9 mouse cellular contexts compared by ENCODE assay signal in genomic region chr8:87655946-87656345, GRCm38 (mm10).
DNase-seq lines count a peak whose midpoint lies in the region; ATAC-seq lines count a peak whose summit lies in the region.
"Had no signal": no experiment of that assay in that cellular context is flagged by ENCODE, and none has a peak within 500 bp of the region (broad histone marks: within the 10 kb centered on the region; RNA-seq: fewer than 3 reads in every experiment).

No protein-coding gene starts in this region.

- H3K9ac ChIP-seq in heart, embryonic 13.5 days: no peak overlapping the region
- H3K9ac ChIP-seq in neural tube, embryonic 13.5 days: no peak overlapping the region
- H3K9ac ChIP-seq in limb, embryonic 13.5 days: no peak overlapping the region
- H3K9ac ChIP-seq: liver, embryonic 15.5 days had no signal

- H3K4me2 ChIP-seq in heart, embryonic 13.5 days: peak overlapping the region; percentile 78
- H3K4me2 ChIP-seq in neural tube, embryonic 13.5 days: peak overlapping the region; percentile 56
- peak overlapping the region; percentile 77; the same call in 1 of the 2 replicates for H3K4me2 ChIP-seq in limb, embryonic 13.5 days (replicated peaks)

- intact Hi-C loops in heart, postnatal 10 days (cut with DNase I): no loop called here

- H3K27ac ChIP-seq in heart, embryonic 13.5 days (replicated peaks): no peak overlapping the region
- no peak overlapping the region for H3K27ac ChIP-seq in neural tube, embryonic 13.5 days (replicated peaks)
- H3K27ac ChIP-seq in limb, embryonic 13.5 days: no peak overlapping the region
- H3K27ac ChIP-seq: liver, embryonic 15.5 days had no signal

- 76% methylated on average over 9 of the region's 9 CpGs for WGBS in heart, embryonic 13.5 days
- WGBS in neural tube, embryonic 13.5 days: 77% methylated on average over 9 of the region's 9 CpGs
- 75% methylated on average over 9 of the region's 9 CpGs for WGBS in limb, embryonic 13.5 days

- ATAC-seq in heart, embryonic 13.5 days (ENCODE audit: extremely low read depth, insufficient number of reproducible peaks, low FRiP score, low TSS enrichment): no peak
- no peak for ATAC-seq in neural tube, embryonic 13.5 days (ENCODE audit: low read depth)
- no peak for ATAC-seq in limb, embryonic 13.5 days (ENCODE audit: low FRiP score, low read depth)
- ATAC-seq in cerebellum, adult (ENCODE audit: insufficient number of reproducible peaks, low FRiP score, low TSS enrichment): no peak
- ATAC-seq in CD4-positive, CD25-positive, alpha-beta regulatory T cell, adult 4 months: no peak

- no peak for DNase-seq in heart, postnatal 10 days
- no peak for DNase-seq in neural tube, embryonic 10.5 days (ENCODE audit: extremely low spot score, low spot score)
- DNase-seq in cerebellum, adult 18-20 months: no peak

- H3K27me3 ChIP-seq in heart, embryonic 13.5 days (replicated peaks): peaks cover 32% of the 10 kb centered on the region
- peaks cover 5% of the 10 kb centered on the region; the same call in 1 of the 2 replicates for H3K27me3 ChIP-seq in neural tube, embryonic 13.5 days
- peaks cover 10% of the 10 kb centered on the region for H3K27me3 ChIP-seq in limb, embryonic 13.5 days

- no peaks in the 10 kb centered on the region for H3K36me3 ChIP-seq in heart, embryonic 13.5 days
- no peaks in the 10 kb centered on the region for H3K36me3 ChIP-seq in neural tube, embryonic 13.5 days
- no peaks in the 10 kb centered on the region for H3K36me3 ChIP-seq in limb, embryonic 13.5 days
- H3K36me3 ChIP-seq: liver, embryonic 15.5 days had no signal

- no peaks in the 10 kb centered on the region for H3K9me3 ChIP-seq in heart, embryonic 13.5 days
- H3K9me3 ChIP-seq in neural tube, embryonic 13.5 days: no peaks in the 10 kb centered on the region
- no peaks in the 10 kb centered on the region for H3K9me3 ChIP-seq in limb, embryonic 13.5 days
- H3K9me3 ChIP-seq: liver, embryonic 15.5 days had no signal

- H3K4me3 ChIP-seq in heart, embryonic 13.5 days: no peak overlapping the region
- H3K4me3 ChIP-seq in neural tube, embryonic 13.5 days: no peak overlapping the region
- no peak overlapping the region for H3K4me3 ChIP-seq in limb, embryonic 13.5 days

- peaks cover 28% of the 10 kb centered on the region for H3K4me1 ChIP-seq in heart, embryonic 13.5 days
- H3K4me1 ChIP-seq in neural tube, embryonic 13.5 days (replicated peaks): peaks cover 41% of the 10 kb centered on the region
- H3K4me1 ChIP-seq in limb, embryonic 13.5 days: peaks cover 27% of the 10 kb centered on the region
